In the genomic region with DNA sequence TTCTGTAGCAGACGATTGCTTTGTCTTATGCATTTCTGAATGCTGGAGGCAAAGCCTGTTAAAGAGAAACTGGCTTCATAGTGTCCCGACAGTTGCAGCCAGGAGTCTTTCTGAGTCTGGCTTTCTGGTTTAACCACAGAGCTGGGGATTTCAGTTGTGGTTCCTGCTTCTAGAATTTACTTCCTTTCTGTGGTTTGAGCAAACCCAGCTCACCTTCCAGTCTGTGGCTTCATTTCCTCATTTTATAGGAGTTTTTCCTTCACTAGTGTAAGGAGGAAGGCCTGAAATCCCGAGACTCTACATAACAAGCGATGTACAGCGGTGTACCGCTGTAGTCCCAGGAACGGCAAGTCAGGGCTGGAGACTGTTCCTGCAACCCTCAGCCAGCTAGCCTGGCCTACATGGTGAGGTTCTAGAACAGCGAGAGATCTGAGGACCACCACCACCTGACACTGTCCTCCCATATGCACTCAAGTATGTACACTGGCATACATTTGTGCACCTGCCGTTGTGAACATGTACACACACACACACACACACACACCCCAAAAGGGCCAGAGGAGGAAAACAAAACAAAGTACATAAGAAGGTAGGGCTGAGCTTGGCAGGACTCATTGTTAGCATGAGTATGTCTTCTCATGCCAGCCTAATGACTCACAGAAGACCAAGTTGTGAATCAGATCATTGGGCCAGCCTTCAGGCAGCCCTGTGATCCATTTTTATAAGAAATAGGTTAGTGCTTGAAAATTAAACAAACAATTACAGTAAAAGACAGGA, we compare ENCODE assay signal across 1 mouse cellular context.
A peak's percentile ranks its signal among the peaks of the same experiment; 100 is the strongest.
TF ChIP-seq lines count a peak whose summit lies in the region.

No protein-coding gene starts in this region.

TF ChIP-seq in CH12.LX, 34 proteins besides CTCF, POLR2A, EP300 and RAD21 (continued from another document):
- TF ChIP-seq CHD2 (IDR thresholded peaks at IDR 0.05; ENCODE audit: low read length) = peak; percentile 50; the same call in 1 of the 2 replicates
- TF ChIP-seq UBTF (IDR thresholded peaks at IDR 0.05; ENCODE audit: low read depth, low read length) = no peak
- TF ChIP-seq HCFC1 (IDR thresholded peaks at IDR 0.05; ENCODE audit: low read depth, low read length) = no peak
- peak; percentile 86 for TF ChIP-seq RCOR1 (conservative IDR thresholded peaks at IDR 0.05; ENCODE audit: low read depth, low read length)
